Mouse (Mus musculus) heart, postnatal 0 days (tissue): ENCODE data around the gene Mitf.

Experiments used
- CTCF ChIP-seq: IDR thresholded peaks from 2 replicates; pipeline ENCODE4 v1.5.1; 2016; ENCODE audit warnings: antibody characterized with exemption, control low read depth, low read depth
- EP300 ChIP-seq: IDR thresholded peaks from 2 replicates; pipeline ENCODE4 v1.6.1; 2016; ENCODE audit warnings: antibody characterized with exemption, low read depth

DNA sequence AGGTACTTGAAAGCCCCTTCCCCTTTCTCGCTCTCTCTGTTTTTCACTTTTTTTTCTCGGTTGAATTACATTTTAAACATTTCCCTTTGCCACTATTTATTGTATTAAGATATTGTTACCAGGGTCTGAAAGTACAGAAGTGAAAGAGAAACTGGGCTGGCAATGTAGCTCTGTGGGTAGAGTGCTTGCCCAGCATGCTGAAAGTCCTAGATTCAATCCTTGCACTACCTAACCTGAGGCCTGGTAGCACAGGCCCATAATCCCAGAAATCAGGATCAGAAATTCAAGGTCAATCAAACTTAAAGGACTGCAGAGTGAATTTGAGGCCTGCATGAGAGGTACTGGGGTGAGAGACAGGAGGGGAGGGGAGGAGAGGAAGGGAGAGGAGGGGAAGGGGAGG lies 242.7 kb downstream of the Mitf start:
- no peak for TF ChIP-seq CTCF
- no peak for TF ChIP-seq EP300
